Mouse (Mus musculus) neural tube, embryonic 14.5 days (tissue): Measurements from ENCODE around the gene Tbc1d23. TPM values are rescaled to one million over a fixed set of nuclear protein-coding genes. Genes with fewer than 3 reads are reported as not detected.

Experiments
- ATAC-seq: fragments of 200-750 bp; cut with Nextera tagmentation; 2 replicates; pipeline ENCODE4 v1.8.0; 2017; ENCODE audit warnings: low read depth, mild to moderate bottlenecking, moderate TSS enrichment, moderate library complexity
- H3K27ac ChIP-seq: fragments of 300-500 bp; sonication (generic); 2 replicates; pipeline ENCODE4 v1.5.1; 2014; ENCODE audit warnings: low read depth, mild to moderate bottlenecking, control low read depth, low read length, moderate library complexity, mixed read lengths
- H3K27me3 ChIP-seq: fragments of 300-500 bp; sonication (generic); 2 replicates; pipeline ENCODE4 v1.6.1; 2014; ENCODE audit warnings: low read length; ENCODE audit not compliant: control insufficient read depth, insufficient read depth
- H3K36me3 ChIP-seq: fragments of 300-500 bp; sonication (generic); 2 replicates; pipeline ENCODE4 v1.6.1; 2014; ENCODE audit warnings: low read length, mixed read lengths; ENCODE audit not compliant: control insufficient read depth, insufficient read depth
- H3K4me1 ChIP-seq: fragments of 300-500 bp; sonication (generic); 2 replicates; pipeline ENCODE4 v1.6.1; 2014; ENCODE audit warnings: low read length; ENCODE audit not compliant: control insufficient read depth, insufficient read depth
- H3K4me2 ChIP-seq: fragments of 300-500 bp; sonication (generic); 2 replicates; pipeline ENCODE4 v1.6.1; 2014; ENCODE audit warnings: mild to moderate bottlenecking, low read depth, low read length, control low read depth
- H3K4me3 ChIP-seq: fragments of 300-500 bp; sonication (generic); 2 replicates; pipeline ENCODE4 v1.5.1; 2014; ENCODE audit warnings: low read depth, low read length, control low read depth, mixed read lengths
- H3K9ac ChIP-seq: fragments of 300-500 bp; sonication (generic); replicated peaks from 2 replicates; pipeline ENCODE4 v1.6.1; 2014; ENCODE audit warnings: low read depth, mild to moderate bottlenecking, control low read depth, low read length, mixed read lengths
- H3K9me3 ChIP-seq: fragments of 300-500 bp; sonication (generic); 2 replicates; pipeline ENCODE4 v1.6.1; 2016; ENCODE audit warnings: low read length; ENCODE audit not compliant: control insufficient read depth
- WGBS: fragments of 180-500 bp; shearing (Covaris S2); extraction: QIAGEN DNeasy Blood & Tissue Kit; methylation state at CpG from one replicate; pipeline ENCODE4 v1.1.7; 2014; 5-methylcytosine and 5-hydroxymethylcytosine counted together
- polyA plus RNA-seq: library from polyadenylated mRNA; unstranded; fragments of >200 nt; fragmentation: Nextera tagmentation; extraction: Ambion mirVana; gene quantifications from 2 replicates; pipeline ENCODE4 v1.2.1, GENCODE M21; 2014

The Tbc1d23 gene
- polyA plus RNA-seq, 1 experiment from 2014 or later, result 46.7 TPM

GRCm38 (mm10) chr16:57171161-57171560 is 60.1 kb downstream of the Tbc1d23 start:
- no peak overlapping the region for H3K27ac ChIP-seq
- H3K4me1 ChIP-seq, result peaks cover 5% of the 10 kb centered on the region; the same call in 1 of the 2 replicates
- no peak overlapping the region for H3K4me3 ChIP-seq
- peaks cover 15% of the 10 kb centered on the region; the same call in 1 of the 2 replicates for H3K36me3 ChIP-seq
- H3K9ac ChIP-seq, result no peak overlapping the region
- H3K4me2 ChIP-seq, result no peak overlapping the region
- WGBS, result 90% methylated on average over 8 of the region's 8 CpGs
- no peak for ATAC-seq
- H3K9me3 ChIP-seq, result no peaks in the 10 kb centered on the region
- no peaks in the 10 kb centered on the region for H3K27me3 ChIP-seq

- H3K9me3 ChIP-seq, result no peaks in the 10 kb centered on the region
- WGBS, result 52% methylated on average over 4 of the region's 4 CpGs
- H3K36me3 ChIP-seq, result peaks cover 15% of the 10 kb centered on the region; the same call in 1 of the 2 replicates
- no peak for ATAC-seq
- H3K4me2 ChIP-seq, result no peak overlapping the region
- peaks cover 5% of the 10 kb centered on the region; the same call in 1 of the 2 replicates for H3K4me1 ChIP-seq
- no peaks in the 10 kb centered on the region for H3K27me3 ChIP-seq
- no peak overlapping the region for H3K4me3 ChIP-seq
- H3K27ac ChIP-seq, result no peak overlapping the region
- H3K9ac ChIP-seq, result no peak overlapping the region
Observed at GRCm38 (mm10) chr16:57168236-57168635, 63.1 kb downstream of the Tbc1d23 start.

GRCm38 (mm10) chr16:57167514-57167912 is 63.8 kb downstream of the Tbc1d23 start:
- H3K27ac ChIP-seq, result peak overlapping the region; percentile 50; the same call in 1 of the 2 replicates
- WGBS, result 21% methylated on average over 5 of the region's 5 CpGs
- ATAC-seq, result peak; percentile 53; the same call in 1 of the 2 replicates

GRCm38 (mm10) chr16:57166611-57167513 is 64.4 kb downstream of the Tbc1d23 start, which contains the start of gene Nit2:
TSS of gene Nit2 (minus strand) at chr16:57167341.
- under 1% methylated on average over 58 of the region's 58 CpGs for WGBS
- Histone ChIP-seq H3K4me3 (peak within 1 kb of the TSS; percentile 75), H3K27me3 (no peaks in the 10 kb centered on the region), H3K4me1 (peaks cover 5% of the 10 kb centered on the region; the same call in 1 of the 2 replicates), H3K4me2 (peak within 1 kb of the TSS; percentile 80), H3K36me3 (peaks cover 11% of the 10 kb centered on the region; the same call in 1 of the 2 replicates), H3K9me3 (no peaks in the 10 kb centered on the region), H3K9ac (peak within 1 kb of the TSS; percentile 70), H3K27ac (peak within 1 kb of the TSS; percentile 81)
- ATAC-seq, result peak; percentile 98

More at GRCm38 (mm10) chr16:57167514-57167912, 63.8 kb downstream of the Tbc1d23 start:
- Histone ChIP-seq H3K9ac (peak overlapping the region; percentile 70), H3K27me3 (no peaks in the 10 kb centered on the region), H3K36me3 (peaks cover 13% of the 10 kb centered on the region; the same call in 1 of the 2 replicates), H3K4me3 (peak overlapping the region; percentile 75), H3K9me3 (no peaks in the 10 kb centered on the region), H3K4me1 (peaks cover 5% of the 10 kb centered on the region; the same call in 1 of the 2 replicates), H3K4me2 (peak overlapping the region; percentile 80)

GRCm38 (mm10) chr16:57166086-57166485 is 65.2 kb downstream of the Tbc1d23 start:
- no peak overlapping the region for H3K27ac ChIP-seq

GRCm38 (mm10) chr16:57165157-57165556 is 66.1 kb downstream of the Tbc1d23 start:
- no peak for ATAC-seq
- no peak overlapping the region for H3K27ac ChIP-seq
- H3K9ac ChIP-seq, result no peak overlapping the region
- no peak overlapping the region for H3K4me3 ChIP-seq
- peaks cover 6% of the 10 kb centered on the region for H3K36me3 ChIP-seq
- H3K4me2 ChIP-seq, result no peak overlapping the region
- 96% methylated on average over 5 of the region's 5 CpGs for WGBS
- no peaks in the 10 kb centered on the region for H3K9me3 ChIP-seq
- peaks cover 5% of the 10 kb centered on the region; the same call in 1 of the 2 replicates for H3K4me1 ChIP-seq
- no peaks in the 10 kb centered on the region for H3K27me3 ChIP-seq

More at GRCm38 (mm10) chr16:57166086-57166485, 65.2 kb downstream of the Tbc1d23 start:
- peaks cover 5% of the 10 kb centered on the region; the same call in 1 of the 2 replicates for H3K4me1 ChIP-seq
- no peaks in the 10 kb centered on the region for H3K9me3 ChIP-seq
- no peaks in the 10 kb centered on the region for H3K27me3 ChIP-seq
- peak overlapping the region; percentile 75 for H3K4me3 ChIP-seq
- 94% methylated on average over 6 of the region's 6 CpGs for WGBS
- H3K9ac ChIP-seq, result no peak overlapping the region
- ATAC-seq, result no peak
- H3K36me3 ChIP-seq, result peaks cover 13% of the 10 kb centered on the region
- H3K4me2 ChIP-seq, result peak overlapping the region; percentile 80; the same call in 1 of the 2 replicates

GRCm38 (mm10) chr16:57163694-57164093 is 67.6 kb downstream of the Tbc1d23 start:
- 95% methylated on average over 1 of the region's 1 CpGs for WGBS
- Histone ChIP-seq H3K36me3 (peaks cover 6% of the 10 kb centered on the region), H3K4me3 (no peak overlapping the region), H3K4me2 (no peak overlapping the region), H3K9ac (no peak overlapping the region), H3K27me3 (no peaks in the 10 kb centered on the region), H3K27ac (no peak overlapping the region), H3K4me1 (peaks cover 5% of the 10 kb centered on the region; the same call in 1 of the 2 replicates), H3K9me3 (no peaks in the 10 kb centered on the region)
- no peak for ATAC-seq

- 93% methylated on average over 5 of the region's 5 CpGs for WGBS
- Histone ChIP-seq H3K36me3 (peaks cover 6% of the 10 kb centered on the region), H3K4me3 (no peak overlapping the region), H3K4me1 (peaks cover 3% of the 10 kb centered on the region; the same call in 1 of the 2 replicates), H3K27me3 (no peaks in the 10 kb centered on the region), H3K9me3 (no peaks in the 10 kb centered on the region), H3K27ac (no peak overlapping the region), H3K9ac (no peak overlapping the region), H3K4me2 (no peak overlapping the region)
- no peak for ATAC-seq
Observed at GRCm38 (mm10) chr16:57162841-57163240, 68.5 kb downstream of the Tbc1d23 start.

GRCm38 (mm10) chr16:57159835-57160234 is 71.5 kb downstream of the Tbc1d23 start:
- no peaks in the 10 kb centered on the region for H3K9me3 ChIP-seq
- H3K4me3 ChIP-seq, result no peak overlapping the region
- no peak overlapping the region for H3K27ac ChIP-seq
- 68% methylated on average over 7 of the region's 7 CpGs for WGBS
- ATAC-seq, result peak; percentile 33; the same call in 1 of the 2 replicates
- H3K4me1 ChIP-seq, result no peaks in the 10 kb centered on the region
- no peaks in the 10 kb centered on the region for H3K27me3 ChIP-seq
- H3K4me2 ChIP-seq, result no peak overlapping the region
- no peak overlapping the region for H3K9ac ChIP-seq
- peaks cover 20% of the 10 kb centered on the region for H3K36me3 ChIP-seq
